Mouse (Mus musculus): ENCODE results near the gene Wdr20. TPM values are rescaled to one million over a fixed set of nuclear protein-coding genes. Genes with fewer than 3 reads are reported as not detected.
A peak's percentile ranks its signal among the peaks of the same experiment; 100 is the strongest.
"Not testable (repeated sequence)": the region's sequence is repeated elsewhere in the genome, so short reads cannot be mapped to it uniquely, and the experiment has no call there.

The Wdr20 gene
- polyA plus RNA-seq, 1 experiment = 22.8 TPM

DNA sequence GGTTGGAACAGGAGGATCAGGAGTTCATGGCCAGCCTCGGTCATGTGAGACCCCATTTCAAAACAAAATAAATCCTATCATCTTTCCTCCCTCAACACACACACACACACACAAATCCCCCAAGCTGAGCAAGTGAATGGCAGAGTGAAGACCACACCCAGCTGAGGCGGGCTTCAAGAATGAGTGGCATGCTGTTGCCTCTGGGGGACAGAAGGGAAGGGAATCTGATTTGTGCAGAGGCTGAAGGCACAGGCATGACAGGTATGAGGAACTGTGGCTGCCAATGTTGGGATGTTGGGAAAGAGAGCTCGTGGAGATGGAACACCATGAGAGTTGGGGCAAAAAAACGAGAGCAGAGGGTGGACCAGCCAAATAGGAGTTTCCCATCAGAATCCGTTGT lies 26.5 kb upstream of the Wdr20 start:
- TF ChIP-seq POLR2A (IDR thresholded peaks at IDR 0.05; ENCODE audit: low read depth, low read length) (no peak), CTCF (IDR thresholded peaks at IDR 0.05; ENCODE audit: borderline replicate concordance, insufficient read depth, low read length) (no peak)
- H3K27ac ChIP-seq (ENCODE audit: insufficient read depth, low read length) = no peak overlapping the region
- H3K4me3 ChIP-seq (ENCODE audit: insufficient read depth, low read length) = no peak overlapping the region
- H3K4me1 ChIP-seq (ENCODE audit: control insufficient read depth, insufficient read depth, low read length) = peaks cover 7% of the 10 kb centered on the region; the same call in 1 of the 2 replicates

DNA sequence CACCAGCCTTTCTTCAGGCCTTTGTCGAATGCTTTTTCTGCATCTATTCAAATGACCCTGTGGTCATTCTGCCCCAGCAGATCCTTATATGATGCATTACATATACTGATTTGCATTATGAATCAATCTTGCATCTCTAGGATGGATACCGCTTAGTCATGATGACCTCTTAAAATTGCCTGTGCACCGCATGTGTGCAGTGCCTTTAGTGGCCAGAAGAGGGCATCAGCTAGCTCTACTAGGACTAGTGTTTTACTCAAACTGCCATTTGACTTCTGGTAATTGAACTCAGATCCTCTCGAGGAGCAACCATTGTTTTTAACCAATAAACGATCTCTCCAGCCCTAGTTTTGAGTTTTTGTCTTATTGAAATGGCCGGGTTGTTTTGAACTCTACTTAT lies 24.0 kb upstream of the Wdr20 start:
- Histone ChIP-seq H3K4me3 (ENCODE audit: insufficient read depth, low read length) (no peak overlapping the region), H3K4me1 (ENCODE audit: control insufficient read depth, insufficient read depth, low read length) (peaks cover 7% of the 10 kb centered on the region; the same call in 1 of the 2 replicates)
- TF ChIP-seq POLR2A (IDR thresholded peaks at IDR 0.05; ENCODE audit: low read depth, low read length) (no peak), CTCF (IDR thresholded peaks at IDR 0.05; ENCODE audit: borderline replicate concordance, insufficient read depth, low read length) (no peak)

DNA sequence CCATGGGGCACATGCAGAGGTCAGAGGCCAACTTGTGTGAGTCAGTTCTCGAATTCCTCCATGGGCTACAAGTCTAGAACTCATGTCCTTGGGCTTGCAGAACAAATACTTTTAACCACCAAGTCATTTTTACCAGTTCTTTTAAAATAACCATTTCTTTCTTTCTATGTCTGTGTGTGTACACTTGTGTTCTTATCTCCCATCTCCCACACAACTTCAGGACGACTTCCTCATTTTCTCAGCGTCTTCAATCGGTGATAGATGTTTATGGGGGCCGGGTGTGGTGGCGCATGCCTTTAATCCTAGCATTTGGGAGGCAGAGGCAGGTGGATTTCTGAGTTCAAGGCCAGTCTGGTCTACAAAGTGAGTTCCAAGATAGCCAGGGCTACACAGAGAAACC lies 23.5 kb upstream of the Wdr20 start:
- TF ChIP-seq CTCF (IDR thresholded peaks at IDR 0.05; ENCODE audit: borderline replicate concordance, insufficient read depth, low read length) (no peak), POLR2A (IDR thresholded peaks at IDR 0.05; ENCODE audit: low read depth, low read length) (no peak)
- Histone ChIP-seq H3K4me1 (ENCODE audit: control insufficient read depth, insufficient read depth, low read length) (peaks cover 7% of the 10 kb centered on the region; the same call in 1 of the 2 replicates), H3K4me3 (ENCODE audit: insufficient read depth, low read length) (no peak overlapping the region), H3K27ac (ENCODE audit: insufficient read depth, low read length) (no peak overlapping the region)

More for the DNA sequence above, 24.0 kb upstream of the Wdr20 start:
- H3K27ac ChIP-seq (ENCODE audit: insufficient read depth, low read length) = no peak overlapping the region

DNA sequence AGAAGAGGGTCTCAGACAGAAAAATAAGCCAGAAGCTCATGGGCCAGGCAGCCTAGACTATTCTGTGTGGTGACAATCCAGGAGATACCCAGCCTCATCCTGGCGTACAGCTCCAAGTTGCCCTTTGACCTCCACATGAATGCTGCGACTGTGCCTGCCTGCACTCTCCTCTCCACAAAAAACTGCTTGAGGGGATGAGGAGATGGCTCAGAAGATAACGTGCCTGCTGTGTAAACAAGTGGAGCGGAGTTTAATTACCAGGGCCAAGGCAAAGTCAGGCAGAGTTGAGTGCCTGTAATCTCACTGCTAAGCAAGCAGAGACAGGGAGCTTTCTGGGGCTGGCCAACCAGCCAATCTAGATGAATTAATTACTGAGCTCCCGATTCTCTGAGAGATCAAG lies 21.7 kb upstream of the Wdr20 start:
- no peak overlapping the region for H3K27ac ChIP-seq (ENCODE audit: insufficient read depth, low read length)
- H3K4me3 ChIP-seq (ENCODE audit: insufficient read depth, low read length) = no peak overlapping the region
- TF ChIP-seq POLR2A (IDR thresholded peaks at IDR 0.05; ENCODE audit: low read depth, low read length) (no peak), CTCF (IDR thresholded peaks at IDR 0.05; ENCODE audit: borderline replicate concordance, insufficient read depth, low read length) (no peak)
- H3K4me1 ChIP-seq (ENCODE audit: control insufficient read depth, insufficient read depth, low read length) = peaks cover 5% of the 10 kb centered on the region; the same call in 1 of the 2 replicates

DNA sequence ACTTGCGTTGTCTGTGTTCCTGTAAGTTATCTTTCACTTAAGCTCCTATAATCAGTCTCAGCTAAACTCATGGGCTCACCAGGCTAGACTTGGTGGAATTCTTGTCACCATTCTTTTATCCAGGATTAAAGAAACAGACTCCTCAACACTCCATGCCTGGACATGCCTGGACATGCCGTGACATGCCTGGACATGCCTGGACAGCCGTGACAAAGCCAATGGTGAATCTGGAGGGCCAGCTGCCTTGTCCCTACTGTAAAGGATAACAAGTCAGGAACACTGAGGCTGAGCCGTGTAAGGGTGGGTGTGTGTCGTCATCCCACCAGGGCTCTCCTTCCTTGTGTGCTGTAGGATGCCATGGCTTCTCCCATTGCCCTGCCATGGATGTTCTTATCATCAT lies 12.7 kb upstream of the Wdr20 start:
- TF ChIP-seq POLR2A (IDR thresholded peaks at IDR 0.05; ENCODE audit: low read depth, low read length) (no peak), CTCF (IDR thresholded peaks at IDR 0.05; ENCODE audit: borderline replicate concordance, insufficient read depth, low read length) (no peak)
- Histone ChIP-seq H3K27ac (ENCODE audit: insufficient read depth, low read length) (no peak overlapping the region), H3K4me3 (ENCODE audit: insufficient read depth, low read length) (no peak overlapping the region), H3K4me1 (ENCODE audit: control insufficient read depth, insufficient read depth, low read length) (no peaks in the 10 kb centered on the region)

DNA sequence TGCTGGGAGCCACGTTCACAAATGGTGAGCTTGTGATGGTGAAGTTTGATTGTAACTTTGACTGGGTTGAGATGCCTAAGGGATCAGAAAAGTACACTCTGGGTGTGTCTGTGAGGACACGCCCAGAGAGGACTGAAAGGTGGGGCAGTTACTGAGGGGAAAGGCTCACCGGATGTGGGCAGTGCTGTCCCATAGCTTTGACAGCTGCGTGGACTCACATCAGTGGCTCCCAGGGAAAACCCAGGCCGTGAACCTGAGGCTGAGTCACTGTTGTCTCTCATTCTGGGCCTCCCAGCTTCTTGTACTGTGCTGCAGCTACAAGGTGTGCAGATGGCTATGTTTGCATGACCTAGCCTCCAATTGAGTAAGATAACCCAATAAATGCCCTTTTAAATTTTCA lies 12.3 kb upstream of the Wdr20 start:
- no peaks in the 10 kb centered on the region for H3K4me1 ChIP-seq (ENCODE audit: control insufficient read depth, insufficient read depth, low read length)
- no peak overlapping the region for H3K27ac ChIP-seq (ENCODE audit: insufficient read depth, low read length)
- no peak overlapping the region for H3K4me3 ChIP-seq (ENCODE audit: insufficient read depth, low read length)
- TF ChIP-seq CTCF (IDR thresholded peaks at IDR 0.05; ENCODE audit: borderline replicate concordance, insufficient read depth, low read length) = no peak

DNA sequence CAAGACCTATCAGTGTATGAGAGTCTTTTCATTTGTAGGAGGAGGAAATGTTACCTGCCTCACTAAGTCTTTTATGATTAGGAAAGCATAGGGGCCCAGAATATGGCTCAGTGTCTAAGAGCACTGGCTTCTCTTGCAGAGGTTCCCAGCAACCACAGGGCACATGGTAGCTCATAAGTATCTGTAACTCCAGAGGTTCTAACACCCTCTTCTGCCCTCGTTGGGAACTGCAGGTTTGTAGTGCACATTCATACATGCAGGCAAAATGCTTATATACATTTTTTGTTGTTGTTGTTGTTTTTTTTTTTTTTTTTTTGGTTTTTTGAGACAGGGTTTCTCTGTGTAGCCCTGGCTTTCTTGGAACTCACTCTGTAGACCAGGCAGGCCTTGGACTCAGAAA lies 11.3 kb upstream of the Wdr20 start:
- Histone ChIP-seq H3K27ac (ENCODE audit: insufficient read depth, low read length) (no peak overlapping the region), H3K4me1 (ENCODE audit: control insufficient read depth, insufficient read depth, low read length) (no peaks in the 10 kb centered on the region), H3K4me3 (ENCODE audit: insufficient read depth, low read length) (no peak overlapping the region)
- no peak for TF ChIP-seq POLR2A (IDR thresholded peaks at IDR 0.05; ENCODE audit: low read depth, low read length)
- TF ChIP-seq CTCF (IDR thresholded peaks at IDR 0.05; ENCODE audit: borderline replicate concordance, insufficient read depth, low read length) = no peak

DNA sequence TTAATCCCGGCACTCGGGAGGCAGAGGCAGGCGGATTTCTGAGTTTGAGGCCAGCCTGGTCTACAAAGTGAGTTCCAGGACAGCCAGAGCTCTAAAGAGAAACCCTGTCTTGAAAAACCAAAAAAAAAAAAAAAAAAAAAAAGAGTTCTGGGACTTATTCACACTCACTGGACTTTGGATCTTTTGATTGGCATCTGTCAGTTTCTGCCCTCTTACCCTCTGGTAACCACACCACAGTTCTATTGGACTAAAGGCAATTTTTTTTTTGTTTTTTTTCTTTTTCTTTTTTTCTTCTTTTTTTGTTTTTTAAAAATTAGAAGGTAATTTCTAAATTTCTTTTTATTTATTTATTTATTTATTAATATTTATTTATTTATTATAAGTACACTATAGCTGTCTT lies 4.5 kb upstream of the Wdr20 start:
- H3K27ac ChIP-seq (ENCODE audit: insufficient read depth, low read length); H3K4me3 ChIP-seq (ENCODE audit: insufficient read depth, low read length); H3K4me1 ChIP-seq (ENCODE audit: control insufficient read depth, insufficient read depth, low read length): not testable (repeated sequence)

DNA sequence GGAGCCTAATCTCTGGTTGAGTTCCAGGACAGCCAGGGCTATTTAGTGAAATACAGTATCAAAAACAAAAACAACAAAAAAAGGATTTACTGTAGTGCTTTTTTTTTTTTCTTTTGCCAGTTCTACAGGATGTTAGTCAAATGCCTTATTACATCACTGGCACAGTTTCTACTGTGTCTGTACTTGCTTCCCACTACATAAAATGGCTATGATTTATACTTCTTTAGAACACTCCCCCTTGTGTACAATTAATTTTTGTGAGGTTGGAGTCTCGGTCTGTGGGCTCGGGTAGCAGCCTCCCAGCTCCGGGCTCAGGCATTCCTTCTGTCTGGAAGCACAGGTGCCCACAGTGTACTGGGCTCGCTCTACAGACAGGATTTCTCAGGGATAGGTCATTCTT lies 1.1 kb upstream of the Wdr20 start:
- TF ChIP-seq POLR2A (IDR thresholded peaks at IDR 0.05; ENCODE audit: low read depth, low read length) (no peak), CTCF (IDR thresholded peaks at IDR 0.05; ENCODE audit: borderline replicate concordance, insufficient read depth, low read length) (no peak)
- Histone ChIP-seq H3K4me1 (ENCODE audit: control insufficient read depth, insufficient read depth, low read length) (peaks cover 5% of the 10 kb centered on the region), H3K4me3 (ENCODE audit: insufficient read depth, low read length) (peak overlapping the region; percentile 79; the same call in 1 of the 2 replicates), H3K27ac (ENCODE audit: insufficient read depth, low read length) (no peak overlapping the region)

DNA sequence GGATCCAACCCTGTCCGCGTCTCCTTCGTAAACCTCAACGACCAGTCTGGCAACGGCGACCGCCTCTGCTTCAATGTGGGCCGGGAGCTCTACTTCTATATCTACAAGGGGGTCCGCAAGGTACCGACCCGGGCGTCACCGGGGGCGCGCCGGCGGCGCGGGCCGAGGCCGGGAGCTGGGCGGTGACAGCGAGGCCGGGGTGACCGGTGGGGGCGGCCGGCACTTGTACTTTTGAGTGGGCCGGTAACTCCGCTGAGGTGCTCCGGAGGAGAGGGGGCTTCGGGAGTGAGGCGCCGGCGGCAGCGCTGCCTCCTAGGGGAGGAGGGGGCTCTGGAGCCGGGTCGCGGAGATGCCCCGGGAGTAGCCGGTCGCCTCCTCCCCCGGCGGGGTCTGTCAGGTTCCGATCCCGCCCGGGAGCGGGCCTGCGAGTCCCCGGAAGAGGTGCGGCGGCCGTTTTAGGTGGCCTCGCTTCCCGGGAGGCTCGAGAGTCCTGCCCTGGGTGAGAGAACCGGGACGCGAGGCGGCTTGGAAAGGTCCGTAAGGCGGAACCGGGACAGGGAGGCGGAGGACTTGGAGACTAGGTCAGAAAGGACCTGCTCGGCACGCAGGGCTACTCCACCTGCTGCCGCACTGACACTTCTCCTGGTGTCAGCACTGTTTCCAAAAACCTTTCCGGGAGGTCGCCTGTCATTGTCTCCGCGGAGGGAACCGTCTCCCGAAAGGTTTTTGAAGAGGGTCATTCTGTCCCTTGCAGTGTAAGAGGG lies 596 bp downstream of the Wdr20 start:
- peak overlapping the region; percentile 47; the same call in 1 of the 2 replicates for H3K27ac ChIP-seq (ENCODE audit: insufficient read depth, low read length)
- TF ChIP-seq CTCF (IDR thresholded peaks at IDR 0.05; ENCODE audit: borderline replicate concordance, insufficient read depth, low read length) (no peak), POLR2A (IDR thresholded peaks at IDR 0.05; ENCODE audit: low read depth, low read length) (no peak)
- H3K4me1 ChIP-seq (ENCODE audit: control insufficient read depth, insufficient read depth, low read length) = peaks cover 5% of the 10 kb centered on the region
- H3K4me3 ChIP-seq (ENCODE audit: insufficient read depth, low read length) = peak overlapping the region; percentile 94

Measured in embryonic fibroblast, embryonic 13.5 days (primary cell).